Mouse (Mus musculus): ENCODE measurements around the gene Traf5. TPM values are rescaled to one million over a fixed set of nuclear protein-coding genes. Genes with fewer than 3 reads are reported as not detected.

The Traf5 gene
- total and polyA plus RNA-seq, 2 experiments from 2014 or later, result 1.6 to 2.0 TPM

DNA sequence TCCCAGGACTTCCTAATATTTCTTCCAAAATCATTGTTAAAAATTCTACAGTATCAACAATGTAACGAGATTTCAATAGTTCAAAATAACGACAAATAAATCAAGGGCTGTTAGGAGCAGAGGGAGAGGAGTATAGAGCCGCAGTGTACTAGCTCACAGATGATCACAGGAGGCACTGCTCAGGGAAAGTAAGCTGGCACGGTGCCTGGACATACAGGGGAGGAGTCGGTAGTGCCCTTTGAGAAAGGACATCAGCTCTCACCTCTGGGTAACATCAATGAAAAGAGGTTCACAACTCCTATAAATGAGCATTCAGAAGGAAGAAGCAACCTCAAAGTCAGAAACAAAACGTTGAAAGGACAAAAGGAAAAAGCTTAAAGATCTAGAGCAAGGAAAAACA lies 16.8 kb upstream of the Traf5 start:
- no peaks in the 10 kb centered on the region for H3K4me1 ChIP-seq (ENCODE audit: insufficient read depth, low read length)
- H3K9ac ChIP-seq (replicated peaks; ENCODE audit: low read length, poor library complexity, severe bottlenecking), result no peak overlapping the region
- no peak overlapping the region for H3K4me3 ChIP-seq (ENCODE audit: low read depth, low read length)
- no peak overlapping the region for H3K4me2 ChIP-seq (ENCODE audit: low read depth, low read length, poor library complexity, severe bottlenecking)
- 68% methylated on average over 6 of the region's 6 CpGs for whole genome bisulfite sequencing
- TF ChIP-seq CTCF (IDR thresholded peaks at IDR 0.05), result no peak
- ATAC-seq (ENCODE audit: low FRiP score), result no peak
- peak; percentile 9 for DNase-seq (ENCODE audit: low spot score)
- no peak overlapping the region for H3K27ac ChIP-seq (ENCODE audit: low read depth, low read length)
- H3K9me3 ChIP-seq (ENCODE audit: low read length), result no peaks in the 10 kb centered on the region
- peaks cover 38% of the 10 kb centered on the region; the same call in 1 of the 2 replicates for H3K36me3 ChIP-seq (ENCODE audit: insufficient read depth, low read length)
- H3K27me3 ChIP-seq (ENCODE audit: insufficient read depth, low read length), result no peaks in the 10 kb centered on the region

DNA sequence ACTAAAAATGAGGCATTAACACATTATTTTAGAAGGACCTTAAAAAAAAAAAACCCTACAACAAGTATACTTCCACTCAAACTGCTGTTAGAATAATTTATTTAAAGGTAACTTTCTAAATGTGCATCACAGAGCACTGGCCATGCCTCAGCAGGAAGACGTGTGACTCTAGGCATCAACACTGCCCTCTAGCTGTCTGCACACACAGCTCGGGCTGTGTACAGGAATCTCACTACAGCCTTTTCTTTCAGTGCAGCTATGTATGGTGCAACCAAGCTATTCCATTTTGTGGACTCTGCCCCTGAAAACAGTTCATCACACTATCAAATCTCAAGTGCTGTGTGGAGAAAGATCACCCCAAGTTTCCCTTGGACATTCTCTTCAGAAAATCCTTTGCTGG lies 15.0 kb upstream of the Traf5 start:
- Histone ChIP-seq H3K9ac (replicated peaks; ENCODE audit: low read length, poor library complexity, severe bottlenecking) (no peak overlapping the region), H3K4me3 (ENCODE audit: low read depth, low read length) (no peak overlapping the region), H3K4me1 (ENCODE audit: insufficient read depth, low read length) (no peaks in the 10 kb centered on the region), H3K9me3 (ENCODE audit: low read length) (no peaks in the 10 kb centered on the region), H3K27me3 (ENCODE audit: insufficient read depth, low read length) (no peaks in the 10 kb centered on the region), H3K36me3 (ENCODE audit: insufficient read depth, low read length) (peaks cover 42% of the 10 kb centered on the region; the same call in 1 of the 2 replicates), H3K4me2 (ENCODE audit: low read depth, low read length, poor library complexity, severe bottlenecking) (no peak overlapping the region), H3K27ac (ENCODE audit: low read depth, low read length) (no peak overlapping the region)
- DNase-seq (ENCODE audit: low spot score) (peak; percentile 58), ATAC-seq (ENCODE audit: low FRiP score) (no peak; the same call in 1 of the 2 replicates)
- peak; percentile 76 for TF ChIP-seq CTCF (IDR thresholded peaks at IDR 0.05)
- 5% methylated on average over 2 of the region's 2 CpGs for WGBS

DNA sequence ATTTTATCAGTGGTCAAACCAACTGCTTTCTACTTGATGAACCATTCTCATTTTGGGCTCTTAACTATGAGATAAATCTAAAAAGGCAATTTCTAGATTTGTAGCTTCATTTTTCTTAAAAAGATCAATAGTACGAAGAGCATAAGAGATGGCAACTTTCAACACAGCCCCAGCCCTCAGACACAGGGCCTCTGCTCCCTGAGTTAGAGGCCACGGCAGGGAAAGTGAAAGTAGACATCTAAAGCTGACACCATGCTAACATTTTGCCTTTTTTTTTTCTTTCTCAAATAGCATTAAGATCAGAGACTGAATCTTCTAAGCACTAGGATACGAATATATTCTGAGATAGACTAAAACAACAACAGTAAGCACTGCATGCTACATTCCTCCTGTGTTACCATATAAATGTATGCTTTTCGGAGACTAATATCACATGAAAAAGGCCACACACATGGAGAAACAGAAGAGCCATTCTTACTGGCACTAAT lies 13.6 kb upstream of the Traf5 start:
- DNase-seq (ENCODE audit: low spot score), result no peak
- H3K27me3 ChIP-seq (ENCODE audit: insufficient read depth, low read length), result no peaks in the 10 kb centered on the region
- H3K9me3 ChIP-seq (ENCODE audit: low read length), result no peaks in the 10 kb centered on the region
- H3K9ac ChIP-seq (replicated peaks; ENCODE audit: low read length, poor library complexity, severe bottlenecking), result no peak overlapping the region
- TF ChIP-seq CTCF (IDR thresholded peaks at IDR 0.05), result no peak
- no peak overlapping the region for H3K4me3 ChIP-seq (ENCODE audit: low read depth, low read length)
- H3K27ac ChIP-seq (ENCODE audit: low read depth, low read length), result no peak overlapping the region
- peaks cover 44% of the 10 kb centered on the region; the same call in 1 of the 2 replicates for H3K36me3 ChIP-seq (ENCODE audit: insufficient read depth, low read length)
- no peaks in the 10 kb centered on the region for H3K4me1 ChIP-seq (ENCODE audit: insufficient read depth, low read length)
- H3K4me2 ChIP-seq (ENCODE audit: low read depth, low read length, poor library complexity, severe bottlenecking), result no peak overlapping the region
- no peak for ATAC-seq (ENCODE audit: low FRiP score)
- 87% methylated on average over 4 of the region's 4 CpGs for WGBS

DNA sequence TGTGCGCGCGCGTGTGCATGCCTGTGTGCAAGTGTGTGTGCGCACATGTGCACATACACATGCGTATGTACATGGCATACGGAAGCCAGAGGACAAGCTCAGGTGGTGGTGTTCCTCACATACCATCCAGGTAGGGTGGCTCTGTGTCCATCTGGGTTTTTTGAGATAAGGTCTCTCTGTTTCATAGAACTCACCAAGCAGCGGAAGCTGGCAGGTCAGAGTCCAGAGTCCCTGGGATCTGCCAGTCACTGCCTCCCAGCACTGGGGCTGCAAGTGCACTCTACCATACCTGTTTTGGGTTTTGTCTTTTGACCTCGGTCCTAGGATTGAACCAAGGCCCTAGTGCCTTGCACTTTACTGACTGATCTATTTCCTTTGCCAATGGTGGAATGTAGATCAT lies 11.7 kb upstream of the Traf5 start:
- no peak overlapping the region for H3K4me2 ChIP-seq (ENCODE audit: low read depth, low read length, poor library complexity, severe bottlenecking)
- H3K9me3 ChIP-seq (ENCODE audit: low read length), result no peaks in the 10 kb centered on the region
- H3K4me1 ChIP-seq (ENCODE audit: insufficient read depth, low read length), result no peaks in the 10 kb centered on the region
- TF ChIP-seq CTCF (IDR thresholded peaks at IDR 0.05), result no peak
- H3K9ac ChIP-seq (replicated peaks; ENCODE audit: low read length, poor library complexity, severe bottlenecking), result no peak overlapping the region
- H3K27me3 ChIP-seq (ENCODE audit: insufficient read depth, low read length), result no peaks in the 10 kb centered on the region
- H3K4me3 ChIP-seq (ENCODE audit: low read depth, low read length), result no peak overlapping the region
- no peak overlapping the region for H3K27ac ChIP-seq (ENCODE audit: low read depth, low read length)
- no peak for DNase-seq (ENCODE audit: low spot score)
- H3K36me3 ChIP-seq (ENCODE audit: insufficient read depth, low read length), result peaks cover 43% of the 10 kb centered on the region
- 97% methylated on average over 9 of the region's 9 CpGs for WGBS
- ATAC-seq (ENCODE audit: low FRiP score), result no peak

DNA sequence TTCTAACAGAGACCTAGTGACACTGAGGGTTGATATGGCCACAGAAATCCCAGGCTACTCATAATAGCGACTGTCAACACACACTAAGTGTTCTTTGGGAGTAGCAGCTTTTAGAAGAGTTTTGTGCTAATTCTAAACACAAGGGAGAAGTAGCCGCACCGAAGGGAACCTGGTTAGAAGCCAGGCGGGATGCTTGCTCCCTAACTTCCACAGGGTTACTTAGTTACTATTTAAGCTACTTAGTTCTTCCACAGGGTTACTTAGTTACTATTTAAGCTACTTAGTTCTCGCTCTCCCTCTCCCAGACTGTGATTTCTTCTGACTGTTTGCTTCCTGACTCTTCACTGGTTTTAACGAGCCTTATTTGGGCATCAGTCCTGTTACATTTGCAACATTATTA lies 10.8 kb upstream of the Traf5 start:
- Histone ChIP-seq H3K9me3 (ENCODE audit: low read length) (no peaks in the 10 kb centered on the region), H3K4me3 (ENCODE audit: low read depth, low read length) (no peak overlapping the region), H3K4me1 (ENCODE audit: insufficient read depth, low read length) (no peaks in the 10 kb centered on the region), H3K27me3 (ENCODE audit: insufficient read depth, low read length) (no peaks in the 10 kb centered on the region), H3K4me2 (ENCODE audit: low read depth, low read length, poor library complexity, severe bottlenecking) (no peak overlapping the region), H3K27ac (ENCODE audit: low read depth, low read length) (no peak overlapping the region), H3K36me3 (ENCODE audit: insufficient read depth, low read length) (peaks cover 41% of the 10 kb centered on the region), H3K9ac (replicated peaks; ENCODE audit: low read length, poor library complexity, severe bottlenecking) (no peak overlapping the region)
- TF ChIP-seq CTCF (IDR thresholded peaks at IDR 0.05), result no peak
- no peak for DNase-seq (ENCODE audit: low spot score)
- WGBS, result 81% methylated on average over 6 of the region's 6 CpGs
- no peak for ATAC-seq (ENCODE audit: low FRiP score)

DNA sequence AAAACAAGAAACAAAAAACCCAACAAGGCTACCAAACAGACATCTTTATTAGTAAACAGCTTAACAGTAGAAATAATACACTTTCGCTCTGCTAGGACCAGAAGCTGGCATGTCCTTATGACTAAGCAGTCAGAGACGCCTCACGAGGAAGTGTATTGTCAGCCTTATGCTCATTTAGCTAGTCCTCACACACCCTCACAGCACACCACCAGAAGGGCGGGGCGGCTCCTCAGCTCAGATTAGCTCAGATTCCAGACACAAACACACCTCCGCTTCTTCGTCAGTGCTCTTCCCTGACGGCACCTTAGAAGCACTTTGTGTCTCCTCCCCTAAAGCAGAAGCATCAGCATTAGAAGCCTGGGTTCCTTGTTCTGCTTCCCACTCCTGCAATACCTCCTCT lies 9.0 kb upstream of the Traf5 start:
- Histone ChIP-seq H3K9ac (replicated peaks; ENCODE audit: low read length, poor library complexity, severe bottlenecking) (no peak overlapping the region), H3K4me2 (ENCODE audit: low read depth, low read length, poor library complexity, severe bottlenecking) (no peak overlapping the region), H3K36me3 (ENCODE audit: insufficient read depth, low read length) (peaks cover 37% of the 10 kb centered on the region), H3K9me3 (ENCODE audit: low read length) (no peaks in the 10 kb centered on the region), H3K4me3 (ENCODE audit: low read depth, low read length) (no peak overlapping the region), H3K27me3 (ENCODE audit: insufficient read depth, low read length) (no peaks in the 10 kb centered on the region), H3K27ac (ENCODE audit: low read depth, low read length) (no peak overlapping the region), H3K4me1 (ENCODE audit: insufficient read depth, low read length) (no peaks in the 10 kb centered on the region)
- ATAC-seq (ENCODE audit: low FRiP score) (no peak), DNase-seq (ENCODE audit: low spot score) (no peak)
- TF ChIP-seq CTCF (IDR thresholded peaks at IDR 0.05), result no peak
- 86% methylated on average over 8 of the region's 8 CpGs for WGBS
